Mouse (Mus musculus) liver, embryonic 14.5 days (tissue): Measurements from ENCODE around the gene Minpp1.

Source experiments
- CTCF ChIP-seq: IDR thresholded peaks from 2 replicates; pipeline ENCODE4 v1.5.1; 2016; ENCODE audit warnings: antibody characterized with exemption, low read depth, control low read depth
- EP300 ChIP-seq: IDR thresholded peaks from 2 replicates; pipeline ENCODE4 v1.6.1; 2016; ENCODE audit warnings: antibody characterized with exemption, low read depth

- 0 out of 2 replicates have a peak, but pooled peaks have one; percentile 8 for TF ChIP-seq CTCF
- TF ChIP-seq EP300: no peak
Observed at GRCm38 (mm10) chr19:32439356-32439755, 46.2 kb upstream of the Minpp1 start.
